Mouse (Mus musculus) G1E (cell line): ENCODE results near the gene Adipor2.

Experiments
- CTCF ChIP-seq: IDR thresholded peaks from 2 replicates; pipeline ENCODE4 v1.5.1; 2012; ENCODE audit warnings: low read depth, low read length, inconsistent platforms, mixed read lengths
- GATA1 ChIP-seq: IDR thresholded peaks from 2 replicates; pipeline ENCODE4 v1.6.1; 2012; ENCODE audit warnings: borderline replicate concordance, low read length, inconsistent platforms, mixed read lengths
- POLR2AphosphoS5 ChIP-seq: IDR thresholded peaks from 2 replicates; pipeline ENCODE4 v1.6.1; 2012; ENCODE audit warnings: low read depth, low read length, inconsistent platforms; ENCODE audit not compliant: insufficient replicate concordance

DNA sequence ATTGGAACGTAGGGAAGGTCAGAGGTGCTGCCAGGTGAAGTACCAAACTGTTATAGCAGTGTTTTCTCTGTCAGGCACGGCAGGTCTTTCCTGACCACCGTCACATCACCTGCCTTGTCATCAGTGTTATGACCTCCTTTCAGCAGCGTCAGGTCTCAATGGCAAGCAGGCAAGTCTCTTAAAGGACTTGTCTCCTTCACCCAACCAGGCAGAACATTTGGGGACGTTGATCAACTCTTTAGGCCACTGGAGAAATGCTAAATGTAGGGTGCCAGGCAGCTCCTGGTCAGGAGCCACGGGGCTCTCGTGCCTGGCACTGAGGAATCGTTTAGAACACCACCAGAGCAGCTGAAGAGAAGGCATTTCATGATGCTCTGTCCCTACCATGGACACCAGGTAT is 65.8 kb downstream of the Adipor2 start:
- TF ChIP-seq GATA1 (no peak), CTCF (no peak), POLR2AphosphoS5 (no peak)
